Mouse (Mus musculus) liver, embryonic 14.5 days (tissue): ENCODE data around the gene Tmem191c.

Source experiments
- CTCF ChIP-seq: IDR thresholded peaks from 2 replicates; pipeline ENCODE4 v1.5.1; 2016; ENCODE audit warnings: antibody characterized with exemption, low read depth, control low read depth
- EP300 ChIP-seq: IDR thresholded peaks from 2 replicates; pipeline ENCODE4 v1.6.1; 2016; ENCODE audit warnings: antibody characterized with exemption, low read depth

- no peak for TF ChIP-seq CTCF
- no peak for TF ChIP-seq EP300
Observed at GRCm38 (mm10) chr16:17275721-17276120, at the start of gene Tmem191c.
